Mouse (Mus musculus) heart, adult 2 months (tissue): ENCODE data around the gene Cct4. TPM values are rescaled to one million over a fixed set of nuclear protein-coding genes. Genes with fewer than 3 reads are reported as not detected.

Source experiments
- DNase-seq, 2 experiments: peaks; one replicate each; pipeline ENCODE4 v3.0.0; 2021
- H3K27ac ChIP-seq: fragments of 200-600 bp; 2 replicates; pipeline ENCODE4 v1.8.1; 2022
- H3K27me3 ChIP-seq: fragments of 200-500 bp; 2 replicates; pipeline ENCODE4 v1.6.1; 2012; ENCODE audit warnings: mild to moderate bottlenecking, low read length, inconsistent platforms, mixed read lengths; ENCODE audit not compliant: control insufficient read depth, insufficient read depth
- H3K36me3 ChIP-seq: fragments of 200-500 bp; 2 replicates; pipeline ENCODE4 v1.6.1; 2012; ENCODE audit warnings: low read length, inconsistent platforms; ENCODE audit not compliant: control insufficient read depth, insufficient read depth
- H3K4me1 ChIP-seq: fragments of 200-500 bp; 2 replicates; pipeline ENCODE4 v1.6.1; 2011; ENCODE audit warnings: low read length; ENCODE audit not compliant: control insufficient read depth, insufficient read depth
- H3K4me3 ChIP-seq: fragments of 200-600 bp; 2 replicates; pipeline ENCODE4 v1.8.1; 2022
- H3K79me2 ChIP-seq: fragments of 200-500 bp; replicated peaks from 2 replicates; pipeline ENCODE4 v1.6.1; 2012; ENCODE audit warnings: mild to moderate bottlenecking, inconsistent platforms, low read length, moderate library complexity, mixed read lengths; ENCODE audit not compliant: control insufficient read depth, insufficient read depth
- H3K9ac ChIP-seq: fragments of 200-500 bp; 2 replicates; pipeline ENCODE4 v1.6.1; 2012; ENCODE audit warnings: low read depth, mild to moderate bottlenecking, control low read depth, inconsistent platforms, low read length, mixed read lengths
- CTCF ChIP-seq: fragments of 200-600 bp; IDR thresholded peaks from 2 replicates; pipeline ENCODE4 v1.8.1; 2022; ENCODE audit warnings: antibody characterized with exemption, mild to moderate bottlenecking, moderate library complexity
- EP300 ChIP-seq: fragments of 200-500 bp; IDR thresholded peaks from 2 replicates; pipeline ENCODE4 v1.6.1; 2011; ENCODE audit warnings: low read depth, low read length, control low read depth; ENCODE audit not compliant: insufficient read depth
- POLR2A ChIP-seq: fragments of 200-500 bp; IDR thresholded peaks from 2 replicates; pipeline ENCODE4 v1.6.1; 2011; ENCODE audit warnings: mild to moderate bottlenecking, low read depth, low read length, control low read depth; ENCODE audit not compliant: insufficient read depth
- WGBS: fragments of 180-500 bp; shearing (Covaris S2); methylation state at CpG from one replicate; pipeline ENCODE4 v1.1.7; 2018; 5-methylcytosine and 5-hydroxymethylcytosine counted together
- intact Hi-C: fragments of 180-260 bp; cut with DNase I; formaldehyde crosslinking; loops from one replicate; pipeline ENCODE4 v1.15.1; 2025
- polyA plus RNA-seq: library from polyadenylated mRNA; depleted of rRNA; stranded (reverse); fragments of >200 nt; gene quantifications from 2 replicates; pipeline ENCODE4 v1.2.3, GENCODE M21; 2012
- total RNA-seq, 2 experiments: library from RNA; stranded (reverse); gene quantifications; 2 replicates each; pipeline ENCODE4 v1.2.3; 2021

Cct4 gene
- total and polyA plus RNA-seq, 3 experiments, result 72.3 to 129 (median 114) TPM

- Histone ChIP-seq H3K27me3 (no peaks in the 10 kb centered on the region), H3K4me1 (peaks cover 9% of the 10 kb centered on the region), H3K79me2 (peaks cover 7% of the 10 kb centered on the region; the same call in 1 of the 2 replicates), H3K9ac (no peak overlapping the region), H3K27ac (no peak overlapping the region), H3K36me3 (peaks cover 20% of the 10 kb centered on the region), H3K4me3 (no peak overlapping the region)
- 84% methylated on average over 1 of the region's 1 CpGs for WGBS
- no peak for DNase-seq
- TF ChIP-seq EP300, result no peak
- no peak for TF ChIP-seq CTCF
- TF ChIP-seq POLR2A, result no peak
- intact Hi-C loops, result loop anchor here (5.0 to 10.0 kb wide), 2 partner anchors 464 to 692 kb away; partner anchors contain the start of gene Tmem17
Observed at GRCm38 (mm10) chr11:22979221-22979620, 11.1 kb upstream of the Cct4 start.

- H3K4me1 ChIP-seq, result peaks cover 6% of the 10 kb centered on the region
- H3K79me2 ChIP-seq, result peaks cover 4% of the 10 kb centered on the region; the same call in 1 of the 2 replicates
- TF ChIP-seq POLR2A (no peak), EP300 (no peak), CTCF (no peak)
- peak overlapping the region; percentile 91 for H3K4me3 ChIP-seq
- no peaks in the 10 kb centered on the region for H3K27me3 ChIP-seq
- H3K36me3 ChIP-seq, result peaks cover 13% of the 10 kb centered on the region
- whole genome bisulfite sequencing, result 40% methylated on average over 4 of the region's 4 CpGs
- intact Hi-C loops, result loop anchor here (10.0 kb wide), 2 partner anchors 514 to 584 kb away; partner anchors contain the start of gene Ahsa2
- H3K9ac ChIP-seq, result no peak overlapping the region
- DNase-seq, result no peak
- no peak overlapping the region; the same call in 1 of the 2 replicates for H3K27ac ChIP-seq
Observed at GRCm38 (mm10) chr11:22981041-22981440, 9.3 kb upstream of the Cct4 start.

DNA sequence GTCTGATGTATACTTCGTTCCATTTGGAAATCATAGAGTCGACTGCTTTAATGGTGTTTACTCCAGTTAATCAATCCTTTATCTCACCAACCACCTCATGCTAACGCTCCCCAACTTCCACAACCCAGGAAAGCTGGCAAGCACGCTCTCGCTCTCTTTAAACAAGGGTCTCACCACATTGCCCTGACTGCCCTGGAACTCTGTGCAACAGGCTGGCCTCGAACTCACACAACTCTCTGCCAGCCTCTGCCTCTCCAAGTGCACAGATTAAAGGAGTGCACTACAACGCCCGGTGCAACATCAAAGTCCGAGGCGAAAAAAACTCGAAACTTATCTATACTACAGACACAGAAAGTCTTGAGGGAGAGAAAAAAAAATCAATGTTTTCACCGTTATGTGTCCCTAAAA lies 8.8 kb upstream of the Cct4 start:
- intact Hi-C loops, result loop anchor here (10.0 kb wide), 2 partner anchors 513 to 583 kb away; partner anchors contain the start of gene Ahsa2
- Histone ChIP-seq H3K27me3 (no peaks in the 10 kb centered on the region), H3K79me2 (peaks cover 4% of the 10 kb centered on the region; the same call in 1 of the 2 replicates), H3K4me3 (peak overlapping the region; percentile 91), H3K27ac (peak overlapping the region; percentile 91), H3K36me3 (peaks cover 9% of the 10 kb centered on the region), H3K9ac (peak overlapping the region; percentile 82), H3K4me1 (peaks cover 6% of the 10 kb centered on the region)
- DNase-seq, result no peak
- TF ChIP-seq POLR2A (no peak), CTCF (no peak), EP300 (no peak)
- 1% methylated on average over 12 of the region's 12 CpGs for WGBS

- Histone ChIP-seq H3K4me3 (peak within 1 kb of the TSS; percentile 91), H3K79me2 (peaks cover 2% of the 10 kb centered on the region; the same call in 1 of the 2 replicates), H3K36me3 (peaks cover 4% of the 10 kb centered on the region), H3K9ac (peak within 1 kb of the TSS; percentile 82), H3K4me1 (peaks cover 6% of the 10 kb centered on the region), H3K27ac (peak within 1 kb of the TSS; percentile 91), H3K27me3 (no peaks in the 10 kb centered on the region)
- DNase-seq, result peak; percentile 97 to 99
- peak; percentile 88 for TF ChIP-seq POLR2A
- peak; percentile 90 for TF ChIP-seq CTCF
- TF ChIP-seq EP300, result peak; percentile 79; the same call in 1 of the 2 replicates
- WGBS, result 2% methylated on average over 41 of the region's 42 CpGs
- intact Hi-C loops, result loop anchor here (10.0 kb wide), 2 partner anchors 513 to 583 kb away; partner anchors contain the start of gene Ahsa2
Observed at GRCm38 (mm10) chr11:22981984-22982757, 8.1 kb upstream of the Cct4 start, which contains the start of the genes Gm28048 and Commd1. Gene Gm28048 (minus strand): TSS chr11:22982090. Gene Commd1 (minus strand): TSS chr11:22982382.

GRCm38 (mm10) chr11:22982846-22983245 lies 7.5 kb upstream of the Cct4 start:
- Histone ChIP-seq H3K4me3 (peak overlapping the region; percentile 91; the same call in 1 of the 2 replicates), H3K9ac (no peak overlapping the region), H3K36me3 (no peaks in the 10 kb centered on the region; the same call in none of the 2 replicates), H3K27ac (peak overlapping the region; percentile 91; the same call in 1 of the 2 replicates), H3K27me3 (no peaks in the 10 kb centered on the region), H3K4me1 (peaks cover 6% of the 10 kb centered on the region), H3K79me2 (0 out of 2 replicates have a peak, but pooled peaks cover 2% of the 10 kb centered on the region)
- WGBS, result 75% methylated on average over 6 of the region's 6 CpGs
- no peak for TF ChIP-seq EP300
- TF ChIP-seq POLR2A, result no peak
- no peak for TF ChIP-seq CTCF
- no peak for DNase-seq
- intact Hi-C loops, result loop anchor here (10.0 kb wide), 2 partner anchors 512 to 582 kb away; partner anchors contain the start of gene Ahsa2
